Mouse (Mus musculus): ENCODE data around the gene Rtl1. TPM values are rescaled to one million over a fixed set of nuclear protein-coding genes. Genes with fewer than 3 reads are reported as not detected.
A peak's percentile ranks its signal among the peaks of the same experiment; 100 is the strongest.

The Rtl1 gene
- polyA plus RNA-seq (2015; fragmentation: Nextera tagmentation; extraction: Ambion mirVana) = 1.6 and 2.0 TPM in 2 replicates

DNA sequence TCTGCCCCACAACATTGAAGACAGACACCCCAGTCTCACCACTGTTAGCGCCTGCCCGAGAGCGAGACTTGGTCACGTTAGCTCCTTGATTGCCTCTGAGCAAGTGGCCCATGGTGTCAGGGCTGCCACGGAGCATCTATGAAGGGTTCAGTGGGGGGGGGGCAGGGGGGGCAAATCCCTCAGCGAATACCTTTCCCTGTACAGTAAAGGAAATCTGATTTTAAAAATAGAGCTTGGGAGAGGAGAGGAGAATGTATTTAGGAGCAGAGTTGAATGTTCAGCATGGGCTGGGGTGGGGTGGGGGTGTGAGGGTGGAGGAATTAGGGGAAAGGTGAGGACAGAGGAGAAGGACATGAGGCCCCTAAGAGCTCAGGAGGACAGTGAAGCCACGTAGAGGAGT is at the start of gene Rtl1:
Gene Rtl1, minus strand, starts transcription at position 101 of the 400 bp plus-strand sequence.

MicroRNAs within 50 kb of the gene (microRNA counts, 519-probe panel; counts per million panel counts)
- microRNA mmu-miR-1188 (40.5 counts per million), microRNA mmu-miR-127 (5,055 counts per million, percentile 61 among the panel's probes with 10 or more counts), microRNA mmu-miR-136 (6,432 counts per million, percentile 90 among the panel's probes with 10 or more counts), microRNA mmu-miR-1906 (40.5 counts per million), microRNA mmu-miR-337-3p (40.5 counts per million), microRNA mmu-miR-337-5p (40.5 counts per million), microRNA mmu-miR-341 (40.5 counts per million), microRNA mmu-miR-370 (3,718 counts per million, percentile 28 among the panel's probes with 10 or more counts), microRNA mmu-miR-431 (4,335 counts per million, percentile 40 among the panel's probes with 10 or more counts), microRNA mmu-miR-432 (40.5 counts per million), microRNA mmu-miR-433 (5,622 counts per million, percentile 75 among the panel's probes with 10 or more counts), microRNA mmu-miR-434-3p (6,290 counts per million, percentile 89 among the panel's probes with 10 or more counts), microRNA mmu-miR-434-5p (5,196 counts per million, percentile 65 among the panel's probes with 10 or more counts), microRNA mmu-miR-493 (40.5 counts per million), microRNA mmu-miR-540-3p (40.5 counts per million), microRNA mmu-miR-540-5p (40.5 counts per million), microRNA mmu-miR-665 (40.5 counts per million), microRNA mmu-miR-673-3p (40.5 counts per million), microRNA mmu-miR-673-5p (40.5 counts per million), microRNA mmu-miR-770-3p (4,254 counts per million, percentile 39 among the panel's probes with 10 or more counts), microRNA mmu-miR-770-5p (40.5 counts per million)

Small RNAs within 50 kb of the gene (microRNA-seq; reads per million reads assigned to microRNA genes)
- gene Gm23912 (not detected), gene Mir1188 (17.7 reads per million, percentile 25 among the genes with 10 or more reads in this experiment), gene Mir127 (10,739 reads per million, percentile 96 among the genes with 10 or more reads in this experiment), gene Mir136 (not detected), gene Mir1906-1 (not detected), gene Mir3070a (4.6 reads per million, percentile 10 among the genes with 10 or more reads in this experiment), gene Mir3070b (1.2 reads per million), gene Mir3071 (not detected), gene Mir337 (not detected), gene Mir341 (1,347 reads per million, percentile 78 among the genes with 10 or more reads in this experiment), gene Mir3544 (not detected), gene Mir370 (1,362 reads per million, percentile 78 among the genes with 10 or more reads in this experiment), gene Mir431 (2,448 reads per million, percentile 85 among the genes with 10 or more reads in this experiment), gene Mir432 (not detected), gene Mir433 (2,542 reads per million, percentile 86 among the genes with 10 or more reads in this experiment), gene Mir434 (3,522 reads per million, percentile 88 among the genes with 10 or more reads in this experiment), gene Mir493 (26.1 reads per million, percentile 29 among the genes with 10 or more reads in this experiment), gene Mir540 (299 reads per million, percentile 61 among the genes with 10 or more reads in this experiment), gene Mir665 (365 reads per million, percentile 63 among the genes with 10 or more reads in this experiment), gene Mir673 (67.9 reads per million, percentile 38 among the genes with 10 or more reads in this experiment), gene Mir770 (2,372 reads per million, percentile 84 among the genes with 10 or more reads in this experiment)

Other genes with a start within 250 kb of the Rtl1 start
- gene Dlk1, start 147.5 kb downstream of the Rtl1 start, polyA plus RNA-seq (2015; fragmentation: Nextera tagmentation; extraction: Ambion mirVana) = 46.4 and 50.7 TPM in 2 replicates